Mouse (Mus musculus) neural tube, embryonic 15.5 days (tissue): ENCODE results near the gene Pacs2. TPM values are rescaled to one million over a fixed set of nuclear protein-coding genes. Genes with fewer than 3 reads are reported as not detected.
A peak's percentile ranks its signal among the peaks of the same experiment; 100 is the strongest.

Source experiments
- ATAC-seq: fragments of 200-750 bp; cut with Nextera tagmentation; 2 replicates; pipeline ENCODE4 v1.8.0; 2017; ENCODE audit warnings: mild to moderate bottlenecking, moderate TSS enrichment, moderate library complexity; ENCODE audit not compliant: low FRiP score
- H3K27ac ChIP-seq: fragments of 300-500 bp; sonication (generic); replicated peaks from 2 replicates; pipeline ENCODE4 v1.5.1; 2015; ENCODE audit warnings: mild to moderate bottlenecking, inconsistent platforms
- H3K27me3 ChIP-seq: fragments of 300-500 bp; sonication (generic); replicated peaks from 2 replicates; pipeline ENCODE4 v1.6.1; 2015; ENCODE audit warnings: inconsistent platforms
- H3K36me3 ChIP-seq: fragments of 300-500 bp; sonication (generic); 2 replicates; pipeline ENCODE4 v1.6.1; 2015; ENCODE audit warnings: inconsistent platforms
- H3K4me1 ChIP-seq: fragments of 300-500 bp; sonication (generic); 2 replicates; pipeline ENCODE4 v1.6.1; 2015; ENCODE audit warnings: inconsistent platforms
- H3K4me2 ChIP-seq: fragments of 300-500 bp; sonication (generic); 2 replicates; pipeline ENCODE4 v1.6.1; 2015; ENCODE audit warnings: inconsistent platforms, mild to moderate bottlenecking, moderate library complexity
- H3K4me3 ChIP-seq: fragments of 300-500 bp; sonication (generic); replicated peaks from 2 replicates; pipeline ENCODE4 v1.5.1; 2015; ENCODE audit warnings: mild to moderate bottlenecking, inconsistent platforms
- H3K9ac ChIP-seq: fragments of 300-500 bp; sonication (generic); replicated peaks from 2 replicates; pipeline ENCODE4 v1.6.1; 2015; ENCODE audit warnings: mild to moderate bottlenecking, inconsistent platforms
- H3K9me3 ChIP-seq: fragments of 300-500 bp; sonication (generic); replicated peaks from 2 replicates; pipeline ENCODE4 v1.6.1; 2016; ENCODE audit warnings: inconsistent platforms
- WGBS: fragments of 180-500 bp; shearing (Covaris S2); methylation state at CpG from one replicate; pipeline ENCODE4 v1.1.7; 2015; ENCODE audit warnings: mixed read lengths; 5-methylcytosine and 5-hydroxymethylcytosine counted together
- polyA plus RNA-seq: library from polyadenylated mRNA; unstranded; fragments of >200 nt; fragmentation: Nextera tagmentation; extraction: Ambion mirVana; gene quantifications from 2 replicates; pipeline ENCODE4 v1.2.1, GENCODE M21; 2015

Gene Pacs2
- polyA plus RNA-seq, 1 experiment from 2014 or later = 27.6 TPM

DNA sequence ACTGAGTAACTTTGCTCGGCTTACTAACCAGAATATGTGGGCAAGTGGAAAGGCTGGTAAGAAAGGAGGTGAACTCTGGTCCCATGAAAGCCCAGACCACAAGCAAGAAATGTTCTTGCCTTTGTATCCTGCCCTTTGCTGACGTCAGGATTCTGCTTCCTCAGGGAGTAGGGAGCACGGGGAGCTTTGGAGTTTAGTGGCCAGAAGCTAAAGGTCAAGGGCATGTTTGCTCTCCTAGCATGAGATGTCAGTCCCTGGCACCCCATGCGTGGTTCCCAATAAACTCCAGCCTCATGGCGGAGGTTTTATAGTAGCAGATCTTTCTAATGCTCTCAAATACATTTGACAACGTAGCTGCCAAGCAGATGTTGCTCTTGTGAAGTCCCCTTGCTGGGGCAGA lies 57.5 kb downstream of the Pacs2 start:
- WGBS = 79% methylated on average over 6 of the region's 6 CpGs

DNA sequence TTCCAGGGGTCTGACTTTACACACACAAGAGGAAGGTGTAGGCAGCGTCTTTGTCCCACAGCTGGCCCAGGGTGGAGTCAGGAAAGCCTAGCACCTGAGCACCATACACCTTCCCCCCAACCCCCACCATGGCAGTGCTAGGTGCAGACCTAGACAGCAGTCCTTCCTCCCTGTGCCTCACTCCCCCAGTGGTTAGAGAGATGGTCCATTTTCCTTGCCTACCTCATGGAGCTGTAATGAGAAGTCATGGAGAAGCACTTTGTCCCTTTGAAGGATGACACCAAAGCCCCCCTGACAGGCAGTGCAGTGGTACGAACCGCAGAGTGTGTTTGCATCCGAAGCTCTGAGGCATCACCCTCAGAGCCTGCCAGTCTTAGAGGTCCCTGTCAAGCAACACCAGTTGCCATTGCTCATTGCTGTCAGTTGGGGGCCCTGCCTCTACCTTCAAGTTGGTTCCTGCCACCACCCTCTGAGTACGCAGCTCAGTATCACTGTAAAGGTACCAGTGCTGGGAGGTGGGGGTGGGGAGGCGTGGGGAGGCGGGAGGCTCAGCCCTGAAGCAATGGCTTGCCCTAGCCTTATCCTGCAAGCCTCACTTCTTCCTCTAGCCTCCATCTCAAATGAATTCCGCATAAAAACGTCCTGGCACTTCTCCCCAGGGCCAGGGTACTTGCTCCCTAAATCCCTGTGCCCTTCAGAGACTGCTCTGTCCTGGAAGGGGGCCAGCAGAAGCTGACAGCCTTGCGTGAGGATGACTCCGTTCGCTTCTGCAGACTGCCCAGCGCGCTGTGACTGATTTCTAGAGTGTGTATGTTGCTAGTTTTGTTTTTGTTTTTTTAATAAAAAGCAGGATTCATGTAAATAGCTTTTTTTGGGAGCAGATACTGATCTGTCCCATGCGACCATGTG lies 59.4 kb downstream of the Pacs2 start:
- peaks cover 33% of the 10 kb centered on the region for H3K36me3 ChIP-seq
- peak overlapping the region; percentile 43 for H3K4me3 ChIP-seq
- peak overlapping the region; percentile 95 for H3K27ac ChIP-seq
- H3K27me3 ChIP-seq = no peaks in the 10 kb centered on the region
- no peaks in the 10 kb centered on the region for H3K9me3 ChIP-seq
- H3K4me1 ChIP-seq = peaks cover 26% of the 10 kb centered on the region
- 11% methylated on average over 15 of the region's 15 CpGs for WGBS
- H3K9ac ChIP-seq = peak overlapping the region; percentile 64
- peak overlapping the region; percentile 92 for H3K4me2 ChIP-seq
- peak; percentile 59 for ATAC-seq

More for the DNA sequence above, 57.5 kb downstream of the Pacs2 start:
- H3K4me2 ChIP-seq = no peak overlapping the region
- no peak overlapping the region for H3K9ac ChIP-seq
- H3K9me3 ChIP-seq = no peaks in the 10 kb centered on the region
- no peaks in the 10 kb centered on the region for H3K27me3 ChIP-seq
- peaks cover 26% of the 10 kb centered on the region for H3K4me1 ChIP-seq
- H3K27ac ChIP-seq = no peak overlapping the region
- no peak overlapping the region for H3K4me3 ChIP-seq
- ATAC-seq = no peak
- H3K36me3 ChIP-seq = peaks cover 46% of the 10 kb centered on the region

- peak; percentile 95 for ATAC-seq
- no peaks in the 10 kb centered on the region for H3K27me3 ChIP-seq
- peaks cover 26% of the 10 kb centered on the region for H3K4me1 ChIP-seq
- H3K9me3 ChIP-seq = no peaks in the 10 kb centered on the region
- peak within 1 kb of the TSS; percentile 92 for H3K4me2 ChIP-seq
- H3K36me3 ChIP-seq = peaks cover 25% of the 10 kb centered on the region
- H3K4me3 ChIP-seq = peak within 1 kb of the TSS; percentile 43
- WGBS = 3% methylated on average over 32 of the region's 32 CpGs
- peak within 1 kb of the TSS; percentile 64 for H3K9ac ChIP-seq
- H3K27ac ChIP-seq = peak within 1 kb of the TSS; percentile 95
These were observed 60.2 kb downstream of the Pacs2 start, which contains the start of gene Tex22 for GRCm38 (mm10) chr12:113074329-113075062. Gene Tex22 (plus strand): TSS chr12:113074502.

DNA sequence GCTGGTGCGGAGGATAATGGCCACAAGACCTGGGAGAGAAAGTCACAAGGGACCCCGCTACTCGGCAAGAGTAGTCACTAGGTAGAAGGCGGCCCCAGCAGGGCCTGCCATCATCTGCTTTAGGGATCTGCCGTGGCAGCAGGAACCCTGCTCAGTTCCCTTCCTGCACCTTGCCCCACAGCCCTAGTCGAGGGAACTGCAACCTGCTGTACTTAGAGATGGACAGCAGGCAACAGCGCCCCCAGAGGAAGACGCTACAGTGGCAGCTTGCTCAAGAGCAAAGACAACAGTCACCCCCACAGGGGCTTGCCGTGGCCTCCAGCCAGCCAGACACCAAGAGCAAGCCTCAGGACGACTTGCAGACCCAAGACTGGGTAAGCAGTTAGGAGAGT lies 60.8 kb downstream of the Pacs2 start:
- Histone ChIP-seq H3K36me3 (peaks cover 19% of the 10 kb centered on the region), H3K4me3 (peak overlapping the region; percentile 43), H3K4me1 (peaks cover 26% of the 10 kb centered on the region), H3K4me2 (peak overlapping the region; percentile 92), H3K27me3 (no peaks in the 10 kb centered on the region), H3K9me3 (no peaks in the 10 kb centered on the region), H3K9ac (peak overlapping the region; percentile 64), H3K27ac (peak overlapping the region; percentile 95)
- WGBS = 3% methylated on average over 10 of the region's 10 CpGs
- peak; percentile 80 for ATAC-seq

DNA sequence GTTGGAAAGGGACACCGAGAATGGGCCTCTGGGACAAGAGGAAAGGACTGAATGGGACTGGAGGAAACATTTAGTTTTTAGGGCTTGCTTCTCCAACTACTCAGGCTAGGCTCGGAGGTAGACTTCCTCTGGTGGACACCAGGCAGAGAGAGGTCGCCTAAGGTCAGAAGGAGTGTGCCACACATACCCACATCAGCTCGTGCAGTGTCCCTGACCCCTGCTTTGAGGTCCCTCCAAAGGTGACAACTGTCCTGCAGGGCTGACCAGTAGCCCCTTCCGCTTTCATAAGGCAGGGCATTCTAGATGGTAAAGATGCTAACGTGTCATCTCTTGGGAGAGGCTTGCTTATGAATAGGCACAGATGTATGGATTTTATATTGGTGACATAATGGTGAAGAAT lies 61.2 kb downstream of the Pacs2 start:
- ATAC-seq = no peak
- peak overlapping the region; percentile 92 for H3K4me2 ChIP-seq
- peaks cover 26% of the 10 kb centered on the region for H3K4me1 ChIP-seq
- no peaks in the 10 kb centered on the region for H3K27me3 ChIP-seq
- peak overlapping the region; percentile 43; the same call in 1 of the 2 replicates for H3K4me3 ChIP-seq
- peaks cover 15% of the 10 kb centered on the region for H3K36me3 ChIP-seq
- H3K9me3 ChIP-seq = no peaks in the 10 kb centered on the region
- H3K9ac ChIP-seq = peak overlapping the region; percentile 64
- H3K27ac ChIP-seq = peak overlapping the region; percentile 95
- 58% methylated on average over 6 of the region's 6 CpGs for WGBS

GRCm38 (mm10) chr12:113087276-113087675 lies 73.0 kb downstream of the Pacs2 start:
- H3K36me3 ChIP-seq = no peaks in the 10 kb centered on the region
- no peak overlapping the region for H3K4me2 ChIP-seq
- no peak for ATAC-seq
- no peaks in the 10 kb centered on the region for H3K27me3 ChIP-seq
- no peaks in the 10 kb centered on the region for H3K9me3 ChIP-seq
- no peak overlapping the region for H3K4me3 ChIP-seq
- H3K9ac ChIP-seq = no peak overlapping the region
- no peak overlapping the region for H3K27ac ChIP-seq
- WGBS = 60% methylated on average over 3 of the region's 3 CpGs
- H3K4me1 ChIP-seq = no peaks in the 10 kb centered on the region

DNA sequence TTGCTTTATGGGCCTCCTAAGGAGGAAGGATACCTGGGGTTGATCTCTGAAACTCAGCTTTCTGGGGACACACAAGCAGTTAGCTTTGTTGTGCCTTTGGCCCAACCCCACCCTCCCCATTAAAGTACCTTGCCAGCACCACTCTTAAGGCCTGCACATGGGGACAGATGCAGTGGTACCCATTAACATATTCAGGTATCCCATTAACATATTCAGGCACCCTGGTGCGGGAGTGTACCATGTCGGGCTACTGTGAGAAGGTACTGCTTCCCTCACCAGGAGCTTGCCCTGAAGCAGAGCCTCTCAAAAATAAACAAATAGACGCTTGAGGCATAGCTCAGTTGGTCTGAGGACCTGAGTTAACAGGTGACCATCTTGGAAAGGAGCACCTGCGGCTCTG lies 73.7 kb downstream of the Pacs2 start:
- no peaks in the 10 kb centered on the region for H3K9me3 ChIP-seq
- H3K36me3 ChIP-seq = no peaks in the 10 kb centered on the region
- H3K27ac ChIP-seq = no peak overlapping the region
- H3K4me3 ChIP-seq = no peak overlapping the region
- no peaks in the 10 kb centered on the region for H3K4me1 ChIP-seq
- no peak for ATAC-seq
- H3K27me3 ChIP-seq = no peaks in the 10 kb centered on the region
- 45% methylated on average over 4 of the region's 4 CpGs for WGBS
- no peak overlapping the region for H3K4me2 ChIP-seq
- H3K9ac ChIP-seq = no peak overlapping the region

GRCm38 (mm10) chr12:113089107-113089506 lies 74.8 kb downstream of the Pacs2 start:
- H3K9ac ChIP-seq = no peak overlapping the region
- H3K4me2 ChIP-seq = no peak overlapping the region
- ATAC-seq = no peak
- WGBS = 91% methylated on average over 6 of the region's 6 CpGs
- no peak overlapping the region for H3K4me3 ChIP-seq
- H3K27me3 ChIP-seq = no peaks in the 10 kb centered on the region
- no peaks in the 10 kb centered on the region for H3K9me3 ChIP-seq
- no peaks in the 10 kb centered on the region for H3K36me3 ChIP-seq
- no peak overlapping the region for H3K27ac ChIP-seq
- H3K4me1 ChIP-seq = no peaks in the 10 kb centered on the region

GRCm38 (mm10) chr12:113090053-113090452 lies 75.7 kb downstream of the Pacs2 start:
- Histone ChIP-seq H3K36me3 (no peaks in the 10 kb centered on the region), H3K4me3 (no peak overlapping the region), H3K4me2 (no peak overlapping the region), H3K4me1 (no peaks in the 10 kb centered on the region), H3K27me3 (no peaks in the 10 kb centered on the region), H3K9me3 (no peaks in the 10 kb centered on the region), H3K27ac (no peak overlapping the region), H3K9ac (no peak overlapping the region)
- ATAC-seq = no peak
- 85% methylated on average over 17 of the region's 17 CpGs for WGBS

DNA sequence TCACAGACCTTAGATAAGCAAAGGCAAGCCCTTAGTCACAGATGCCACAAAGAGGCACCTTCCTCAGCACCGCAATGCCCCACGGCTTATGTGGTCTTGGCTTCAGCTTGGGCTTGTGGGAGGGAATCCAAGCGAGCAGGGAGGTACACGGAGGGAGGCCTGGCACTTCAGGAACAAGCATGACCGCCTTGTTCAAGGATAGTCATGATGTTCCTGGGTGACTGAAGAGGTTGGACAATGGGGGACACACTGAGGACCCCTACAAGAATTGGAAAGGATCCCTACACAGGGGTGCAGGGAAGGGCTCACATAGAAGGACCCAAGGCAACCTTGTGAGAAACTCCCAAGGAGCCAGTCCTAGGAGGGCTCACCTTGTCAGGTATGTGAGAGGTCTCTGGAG lies 82.7 kb downstream of the Pacs2 start:
- Histone ChIP-seq H3K4me3 (peak overlapping the region; percentile 93), H3K27me3 (no peaks in the 10 kb centered on the region), H3K9ac (peak overlapping the region; percentile 98), H3K9me3 (no peaks in the 10 kb centered on the region), H3K36me3 (no peaks in the 10 kb centered on the region), H3K4me2 (peak overlapping the region; percentile 96), H3K27ac (no peak overlapping the region), H3K4me1 (peaks cover 44% of the 10 kb centered on the region)
- WGBS = 81% methylated on average over 5 of the region's 5 CpGs
- peak; percentile 13; the same call in 1 of the 2 replicates for ATAC-seq

DNA sequence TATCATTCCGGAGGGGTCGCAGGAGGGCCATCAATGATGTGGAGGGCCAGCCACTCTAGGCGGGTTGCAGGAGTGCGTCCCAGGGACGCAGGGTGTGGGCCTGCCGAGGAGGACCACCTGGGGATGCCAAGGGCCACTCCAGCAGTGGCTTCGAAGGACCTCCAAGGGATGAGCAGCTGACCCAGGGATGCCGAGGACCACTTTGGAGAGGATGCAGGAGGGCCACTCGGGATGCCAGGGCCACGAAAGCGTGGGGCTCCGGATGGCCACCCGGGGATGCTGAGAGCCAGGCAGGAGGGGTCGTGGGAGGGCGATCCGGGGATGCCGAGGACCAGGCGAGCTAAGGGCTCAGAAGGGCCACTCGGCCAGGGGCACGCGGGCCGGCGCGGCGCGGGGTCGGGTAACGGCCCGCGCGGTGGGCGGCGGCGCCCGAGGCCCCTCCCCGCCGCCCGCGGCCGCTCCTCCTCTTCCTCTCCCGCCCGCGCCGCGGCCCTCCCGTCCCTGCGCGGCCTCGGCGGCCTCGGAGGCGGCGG lies 83.5 kb downstream of the Pacs2 start, which contains the start of gene Mta1:
TSS of gene Mta1 (plus strand) at position 530 of the 533 bp plus-strand sequence.
- peak; percentile 77 for ATAC-seq
- 1% methylated on average over 20 of the region's 53 CpGs for WGBS
- H3K4me2 ChIP-seq = peak within 1 kb of the TSS; percentile 96
- H3K27ac ChIP-seq = peak within 1 kb of the TSS; percentile 89
- no peaks in the 10 kb centered on the region for H3K9me3 ChIP-seq
- H3K4me3 ChIP-seq = peak within 1 kb of the TSS; percentile 93
- H3K36me3 ChIP-seq = no peaks in the 10 kb centered on the region
- peaks cover 52% of the 10 kb centered on the region for H3K4me1 ChIP-seq
- peak within 1 kb of the TSS; percentile 98 for H3K9ac ChIP-seq
- no peaks in the 10 kb centered on the region for H3K27me3 ChIP-seq
